Mouse (Mus musculus): ENCODE results near the gene Ccdc87. TPM values are rescaled to one million over a fixed set of nuclear protein-coding genes. Genes with fewer than 3 reads are reported as not detected.
"Not testable (repeated sequence)": the region's sequence is repeated elsewhere in the genome, so short reads cannot be mapped to it uniquely, and the experiment has no call there.

The Ccdc87 gene
- total RNA-seq (2021), result 1 to 10 TPM; 2.8 to 3.1 TPM

GRCm38 (mm10) chr19:4839149-4839548, at the start of gene Ccdc87, which contains the start of gene Ccs:
Ccdc87 (plus strand) TSS chr19:4839366.
Ccs (minus strand) TSS chr19:4839332.
- intact Hi-C loops (cut with DNase I), result loop anchor here (1.0 kb wide), 1 partner anchor 28 kb away; the partner anchor contains the start of genes Gm21992 and Rbm14
- DNase-seq (ENCODE audit: low spot score in 2 of 2), result peak; percentile 96

GRCm38 (mm10) chr19:4793281-4793830, 45.8 kb upstream of the Ccdc87 start:
- intact Hi-C loops (cut with DNase I), result loop anchor here (5.0 kb wide), 1 partner anchor 36 kb away; the partner anchor contains the start of gene Rbm4b
- DNase-seq (ENCODE audit: low spot score in 2 of 2), result no peak

GRCm38 (mm10) chr19:4793831-4794422, 45.2 kb upstream of the Ccdc87 start, which contains the start of gene Rbm4:
Rbm4 (minus strand) TSS chr19:4793901.
- intact Hi-C loops (cut with DNase I), result loop anchor here (5.0 kb wide), 1 partner anchor 37 kb away; the partner anchor contains the start of gene Rbm4b
- peak; percentile 96 to 98 for DNase-seq (ENCODE audit: low spot score in 2 of 2)

GRCm38 (mm10) chr19:4795929-4796328, 43.2 kb upstream of the Ccdc87 start:
- intact Hi-C loops (cut with DNase I), result no loop called here

GRCm38 (mm10) chr19:4797846-4798245, 41.3 kb upstream of the Ccdc87 start:
- intact Hi-C loops (cut with DNase I), result no loop called here
- DNase-seq (ENCODE audit: low spot score in 2 of 2), result no peak

More at GRCm38 (mm10) chr19:4795929-4796328, 43.2 kb upstream of the Ccdc87 start:
- DNase-seq (ENCODE audit: low spot score in 2 of 2), result no peak

- intact Hi-C loops (cut with DNase I), result no loop called here
Measured at GRCm38 (mm10) chr19:4799083-4799482, 40.1 kb upstream of the Ccdc87 start.

GRCm38 (mm10) chr19:4802691-4803091, 36.5 kb upstream of the Ccdc87 start:
- DNase-seq (ENCODE audit: low spot score in 2 of 2), result no peak
- intact Hi-C loops (cut with DNase I), result no loop called here

More at GRCm38 (mm10) chr19:4799083-4799482, 40.1 kb upstream of the Ccdc87 start:
- no peak for DNase-seq (ENCODE audit: low spot score in 2 of 2)

- DNase-seq (ENCODE audit: low spot score in 2 of 2), result no peak
- intact Hi-C loops (cut with DNase I), result no loop called here
Measured at GRCm38 (mm10) chr19:4803283-4803682, 35.9 kb upstream of the Ccdc87 start.

- no peak for DNase-seq (ENCODE audit: low spot score in 2 of 2)
- intact Hi-C loops (cut with DNase I), result loop anchor here (2.0 kb wide), 1 partner anchor 54 kb away; the partner anchor contains the start of gene Rbm4b
Measured at GRCm38 (mm10) chr19:4810309-4810708, 28.9 kb upstream of the Ccdc87 start.

- no peak for DNase-seq (ENCODE audit: low spot score in 2 of 2)
- intact Hi-C loops (cut with DNase I), result loop anchor here (1.0 to 2.0 kb wide), 2 partner anchors 29 to 54 kb away; partner anchors contain the start of genes Ccdc87, Ccs and Rbm4b
Measured at GRCm38 (mm10) chr19:4810746-4811062, 28.5 kb upstream of the Ccdc87 start.

- DNase-seq (ENCODE audit: low spot score in 2 of 2), result peak; percentile 98 to 99
- intact Hi-C loops (cut with DNase I), result loop anchor here (1.0 to 2.0 kb wide), 2 partner anchors 28 to 54 kb away; partner anchors contain the start of genes Ccdc87, Ccs and Rbm4b
Measured at GRCm38 (mm10) chr19:4811063-4811908, 27.9 kb upstream of the Ccdc87 start, which contains the start of the genes Gm21992 and Rbm14. Gm21992 (minus strand) TSS chr19:4811612. Rbm14 (minus strand) TSS chr19:4811634.

GRCm38 (mm10) chr19:4811909-4812242, 27.3 kb upstream of the Ccdc87 start:
- no peak for DNase-seq (ENCODE audit: low spot score in 2 of 2)
- intact Hi-C loops (cut with DNase I), result loop anchor here (1.0 to 2.0 kb wide), 2 partner anchors 27 to 55 kb away; partner anchors contain the start of genes Ccdc87, Ccs and Rbm4b

GRCm38 (mm10) chr19:4812334-4812949, 26.7 kb upstream of the Ccdc87 start:
- intact Hi-C loops (cut with DNase I); DNase-seq (ENCODE audit: low spot score in 2 of 2): not testable (repeated sequence)

- intact Hi-C loops (cut with DNase I), result no loop called here
- DNase-seq (ENCODE audit: low spot score in 2 of 2), result no peak
Measured at GRCm38 (mm10) chr19:4813015-4813414, 26.2 kb upstream of the Ccdc87 start.

- DNase-seq (ENCODE audit: low spot score in 2 of 2), result no peak
- intact Hi-C loops (cut with DNase I), result no loop called here
Measured at GRCm38 (mm10) chr19:4817182-4817835, 21.9 kb upstream of the Ccdc87 start.

- intact Hi-C loops (cut with DNase I), result no loop called here
- DNase-seq (ENCODE audit: low spot score in 2 of 2), result peak; percentile 41 to 62
Measured at GRCm38 (mm10) chr19:4820678-4821303, 18.4 kb upstream of the Ccdc87 start.

- DNase-seq (ENCODE audit: low spot score in 2 of 2), result no peak
- intact Hi-C loops (cut with DNase I), result no loop called here
Measured at GRCm38 (mm10) chr19:4828444-4829114, 10.6 kb upstream of the Ccdc87 start.

- no peak for DNase-seq (ENCODE audit: low spot score in 2 of 2)
- intact Hi-C loops (cut with DNase I), result no loop called here
Measured at GRCm38 (mm10) chr19:4829156-4829555, 10.0 kb upstream of the Ccdc87 start.

Data from left cerebral cortex, postnatal 36 days (tissue).